Mouse (Mus musculus): ENCODE results near the gene Gm39115. TPM values are rescaled to one million over a fixed set of nuclear protein-coding genes. Genes with fewer than 3 reads are reported as not detected.
"Not testable (repeated sequence)": the region's sequence is repeated elsewhere in the genome, so short reads cannot be mapped to it uniquely, and the experiment has no call there.

Gene Gm39115
- polyA plus RNA-seq (2015; fragmentation: Nextera tagmentation; extraction: Ambion mirVana): not detected in 2 replicates

- not testable (repeated sequence) for H3K9ac ChIP-seq; H3K4me2 ChIP-seq; H3K36me3 ChIP-seq; H3K27ac ChIP-seq; H3K4me1 ChIP-seq; H3K27me3 ChIP-seq; ATAC-seq (ENCODE audit: insufficient number of reproducible peaks, low FRiP score, low TSS enrichment, low read depth); H3K9me3 ChIP-seq; H3K4me3 ChIP-seq
- 37% methylated on average over 2 of the region's 2 CpGs for WGBS
Measured at GRCm38 (mm10) chr7:142135934-142136333, at the start of gene Gm39115. Gm39115 (minus strand) TSS chr7:142136034.

GRCm38 (mm10) chr7:142181021-142181420, 45.2 kb upstream of the Gm39115 start:
- H3K27ac ChIP-seq: no peak overlapping the region
- no peaks in the 10 kb centered on the region for H3K27me3 ChIP-seq
- H3K9me3 ChIP-seq: no peaks in the 10 kb centered on the region
- H3K4me1 ChIP-seq: no peaks in the 10 kb centered on the region
- H3K4me2 ChIP-seq: no peak overlapping the region
- H3K9ac ChIP-seq: no peak overlapping the region
- no peak overlapping the region for H3K4me3 ChIP-seq
- 47% methylated on average over 1 of the region's 1 CpGs for WGBS
- no peak for ATAC-seq (ENCODE audit: insufficient number of reproducible peaks, low FRiP score, low TSS enrichment, low read depth)
- H3K36me3 ChIP-seq: no peaks in the 10 kb centered on the region

- 83% methylated on average over 1 of the region's 1 CpGs for WGBS
- no peak overlapping the region for H3K9ac ChIP-seq
- no peaks in the 10 kb centered on the region for H3K27me3 ChIP-seq
- ATAC-seq (ENCODE audit: insufficient number of reproducible peaks, low FRiP score, low TSS enrichment, low read depth): no peak
- H3K4me3 ChIP-seq: no peak overlapping the region
- H3K4me1 ChIP-seq: no peaks in the 10 kb centered on the region
- H3K4me2 ChIP-seq: no peak overlapping the region
- no peak overlapping the region for H3K27ac ChIP-seq
- no peaks in the 10 kb centered on the region for H3K36me3 ChIP-seq
- H3K9me3 ChIP-seq: no peaks in the 10 kb centered on the region
Measured at GRCm38 (mm10) chr7:142178685-142179084, 42.9 kb upstream of the Gm39115 start.

GRCm38 (mm10) chr7:142175905-142176304, 40.1 kb upstream of the Gm39115 start, which contains the start of gene Krtap5-2:
Krtap5-2 (minus strand) TSS chr7:142176005.
- not testable (repeated sequence) for H3K27ac ChIP-seq; H3K9me3 ChIP-seq; H3K9ac ChIP-seq; H3K27me3 ChIP-seq; H3K4me3 ChIP-seq; H3K4me2 ChIP-seq; H3K36me3 ChIP-seq; H3K4me1 ChIP-seq; ATAC-seq (ENCODE audit: insufficient number of reproducible peaks, low FRiP score, low TSS enrichment, low read depth)

- H3K4me3 ChIP-seq: no peak overlapping the region
- H3K36me3 ChIP-seq: no peaks in the 10 kb centered on the region
- H3K9ac ChIP-seq: no peak overlapping the region
- H3K9me3 ChIP-seq: no peaks in the 10 kb centered on the region
- no peak overlapping the region for H3K27ac ChIP-seq
- H3K27me3 ChIP-seq: no peaks in the 10 kb centered on the region
- 45% methylated on average over 3 of the region's 3 CpGs for WGBS
- H3K4me2 ChIP-seq: no peak overlapping the region
- no peaks in the 10 kb centered on the region for H3K4me1 ChIP-seq
- ATAC-seq (ENCODE audit: insufficient number of reproducible peaks, low FRiP score, low TSS enrichment, low read depth): no peak
Measured at GRCm38 (mm10) chr7:142169836-142170235, 34.0 kb upstream of the Gm39115 start.

GRCm38 (mm10) chr7:142165639-142166038, 29.8 kb upstream of the Gm39115 start, which contains the start of gene Gm4553:
Gm4553 (minus strand) TSS chr7:142165739.
- not testable (repeated sequence) for H3K36me3 ChIP-seq; H3K4me1 ChIP-seq; H3K9me3 ChIP-seq; ATAC-seq (ENCODE audit: insufficient number of reproducible peaks, low FRiP score, low TSS enrichment, low read depth); H3K27me3 ChIP-seq; H3K4me2 ChIP-seq; H3K27ac ChIP-seq; H3K4me3 ChIP-seq; H3K9ac ChIP-seq

GRCm38 (mm10) chr7:142159366-142159765, 23.5 kb upstream of the Gm39115 start:
- 83% methylated on average over 3 of the region's 3 CpGs for WGBS
- Histone ChIP-seq H3K9ac (no peak overlapping the region), H3K4me3 (no peak overlapping the region), H3K36me3 (no peaks in the 10 kb centered on the region), H3K27me3 (no peaks in the 10 kb centered on the region), H3K4me2 (no peak overlapping the region), H3K4me1 (no peaks in the 10 kb centered on the region), H3K9me3 (no peaks in the 10 kb centered on the region), H3K27ac (no peak overlapping the region)
- ATAC-seq (ENCODE audit: insufficient number of reproducible peaks, low FRiP score, low TSS enrichment, low read depth): no peak

- WGBS: 42% methylated on average over 2 of the region's 2 CpGs
- H3K4me2 ChIP-seq; H3K27me3 ChIP-seq; H3K9ac ChIP-seq; ATAC-seq (ENCODE audit: insufficient number of reproducible peaks, low FRiP score, low TSS enrichment, low read depth); H3K4me1 ChIP-seq; H3K9me3 ChIP-seq; H3K4me3 ChIP-seq; H3K36me3 ChIP-seq; H3K27ac ChIP-seq: not testable (repeated sequence)
Measured at GRCm38 (mm10) chr7:142157013-142157412, 21.2 kb upstream of the Gm39115 start, which contains the start of gene Gm29735. Gm29735 (minus strand) TSS chr7:142157113.

GRCm38 (mm10) chr7:142155308-142155707, 19.5 kb upstream of the Gm39115 start:
- WGBS: 64% methylated on average over 1 of the region's 1 CpGs
- ATAC-seq (ENCODE audit: insufficient number of reproducible peaks, low FRiP score, low TSS enrichment, low read depth): no peak

GRCm38 (mm10) chr7:142152191-142152590, 16.4 kb upstream of the Gm39115 start:
- ATAC-seq (ENCODE audit: insufficient number of reproducible peaks, low FRiP score, low TSS enrichment, low read depth): no peak
- Histone ChIP-seq H3K4me3 (no peak overlapping the region), H3K9me3 (no peaks in the 10 kb centered on the region), H3K4me1 (no peaks in the 10 kb centered on the region), H3K9ac (no peak overlapping the region), H3K27ac (no peak overlapping the region), H3K27me3 (no peaks in the 10 kb centered on the region; the same call in 1 of the 2 replicates), H3K36me3 (no peaks in the 10 kb centered on the region), H3K4me2 (no peak overlapping the region)
- WGBS: 77% methylated on average over 4 of the region's 4 CpGs

More at GRCm38 (mm10) chr7:142155308-142155707, 19.5 kb upstream of the Gm39115 start:
- Histone ChIP-seq H3K9ac (no peak overlapping the region), H3K36me3 (no peaks in the 10 kb centered on the region), H3K4me1 (no peaks in the 10 kb centered on the region), H3K27me3 (no peaks in the 10 kb centered on the region), H3K9me3 (no peaks in the 10 kb centered on the region), H3K27ac (no peak overlapping the region), H3K4me3 (no peak overlapping the region), H3K4me2 (no peak overlapping the region)

- H3K36me3 ChIP-seq: no peaks in the 10 kb centered on the region
- no peak overlapping the region for H3K9ac ChIP-seq
- no peak overlapping the region for H3K27ac ChIP-seq
- ATAC-seq (ENCODE audit: insufficient number of reproducible peaks, low FRiP score, low TSS enrichment, low read depth): no peak
- H3K4me2 ChIP-seq: no peak overlapping the region
- no peak overlapping the region for H3K4me3 ChIP-seq
- H3K4me1 ChIP-seq: no peaks in the 10 kb centered on the region
- no peaks in the 10 kb centered on the region; the same call in 1 of the 2 replicates for H3K27me3 ChIP-seq
- H3K9me3 ChIP-seq: no peaks in the 10 kb centered on the region
Measured at GRCm38 (mm10) chr7:142148633-142149032, 12.8 kb upstream of the Gm39115 start.

- WGBS: 3% methylated on average over 1 of the region's 1 CpGs
- Histone ChIP-seq H3K4me1 (no peaks in the 10 kb centered on the region), H3K36me3 (no peaks in the 10 kb centered on the region), H3K27me3 (no peaks in the 10 kb centered on the region; the same call in 1 of the 2 replicates), H3K9me3 (no peaks in the 10 kb centered on the region), H3K4me2 (no peak overlapping the region), H3K27ac (no peak overlapping the region), H3K4me3 (no peak overlapping the region), H3K9ac (no peak overlapping the region)
- ATAC-seq (ENCODE audit: insufficient number of reproducible peaks, low FRiP score, low TSS enrichment, low read depth): no peak
Measured at GRCm38 (mm10) chr7:142146033-142146432, 10.2 kb upstream of the Gm39115 start.

GRCm38 (mm10) chr7:142145413-142145940, 9.6 kb upstream of the Gm39115 start:
- no peaks in the 10 kb centered on the region for H3K4me1 ChIP-seq
- ATAC-seq (ENCODE audit: insufficient number of reproducible peaks, low FRiP score, low TSS enrichment, low read depth): no peak
- no peaks in the 10 kb centered on the region; the same call in 1 of the 2 replicates for H3K27me3 ChIP-seq
- H3K9me3 ChIP-seq: no peaks in the 10 kb centered on the region
- no peak overlapping the region for H3K4me2 ChIP-seq
- no peaks in the 10 kb centered on the region for H3K36me3 ChIP-seq
- no peak overlapping the region for H3K4me3 ChIP-seq
- H3K9ac ChIP-seq: no peak overlapping the region
- no peak overlapping the region for H3K27ac ChIP-seq
- 41% methylated on average over 4 of the region's 4 CpGs for WGBS

Measured in limb, embryonic 15.5 days (tissue).